Mouse (Mus musculus) monocyte, adult 2 months (primary cell): ENCODE data around the gene Patl2.
A peak's percentile ranks its signal among the peaks of the same experiment; 100 is the strongest.

Experiments
- DNase-seq, 2 experiments: peaks; one replicate each; pipeline ENCODE4 v3.0.0; 2022; ENCODE audit warnings: low spot score in 2 of 2, low read depth in 1 of 2

The Patl2 gene

DNA sequence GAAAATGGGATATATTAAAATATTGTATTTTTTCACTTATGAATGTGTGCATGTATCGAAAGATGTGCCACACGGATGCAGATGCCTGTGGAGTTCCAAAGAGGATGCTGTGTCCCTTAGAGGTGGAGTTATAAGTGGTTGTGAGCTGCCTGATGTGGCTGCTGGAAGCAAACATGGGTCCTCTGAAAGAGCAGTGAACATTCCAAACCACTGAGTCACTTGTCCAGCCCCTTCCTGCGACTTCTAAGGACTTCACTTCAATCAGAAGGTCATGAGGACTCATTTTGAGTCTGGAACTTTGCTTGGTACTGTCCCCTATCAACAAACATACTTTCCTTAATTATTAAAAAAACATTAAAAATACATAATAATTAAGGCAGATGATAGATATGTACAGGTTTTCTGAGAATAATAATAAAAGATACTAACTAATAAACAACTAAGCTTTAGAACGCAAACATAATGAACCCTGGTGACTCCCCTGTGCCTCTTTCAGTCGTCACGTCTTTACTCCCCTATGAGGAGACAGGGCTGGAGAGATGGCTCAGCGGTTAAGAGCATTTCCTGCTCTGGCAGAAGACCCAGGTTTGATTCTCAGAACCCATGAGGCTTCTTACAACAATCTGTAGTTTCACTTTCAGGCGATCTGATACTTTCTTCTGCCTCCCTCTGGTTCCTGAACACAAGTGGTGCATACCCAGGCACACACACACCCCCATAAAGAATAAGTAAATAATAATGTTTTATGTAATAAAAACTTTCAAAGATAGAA, 5.8 kb downstream of the Patl2 start:
- DNase-seq = no peak

DNA sequence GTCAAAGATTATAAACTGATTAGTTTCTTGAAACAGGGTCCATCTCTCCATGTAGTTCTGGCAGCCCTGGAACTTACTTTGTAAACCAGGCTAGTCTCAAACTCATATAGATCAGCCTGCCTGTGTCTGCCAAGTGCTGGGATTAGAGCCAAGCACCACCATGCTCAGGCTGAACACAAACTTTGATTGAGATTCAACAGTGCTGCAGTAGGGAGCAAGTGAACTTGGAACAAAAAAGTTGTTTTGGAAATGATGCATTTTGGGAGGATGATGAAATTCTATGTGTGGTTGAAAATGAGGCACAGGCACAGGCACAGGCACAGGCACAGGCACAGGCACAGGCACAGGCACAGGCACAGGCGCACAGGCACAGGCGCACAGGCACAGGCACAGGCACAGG, 13.8 kb downstream of the Patl2 start:
- no peak for DNase-seq

DNA sequence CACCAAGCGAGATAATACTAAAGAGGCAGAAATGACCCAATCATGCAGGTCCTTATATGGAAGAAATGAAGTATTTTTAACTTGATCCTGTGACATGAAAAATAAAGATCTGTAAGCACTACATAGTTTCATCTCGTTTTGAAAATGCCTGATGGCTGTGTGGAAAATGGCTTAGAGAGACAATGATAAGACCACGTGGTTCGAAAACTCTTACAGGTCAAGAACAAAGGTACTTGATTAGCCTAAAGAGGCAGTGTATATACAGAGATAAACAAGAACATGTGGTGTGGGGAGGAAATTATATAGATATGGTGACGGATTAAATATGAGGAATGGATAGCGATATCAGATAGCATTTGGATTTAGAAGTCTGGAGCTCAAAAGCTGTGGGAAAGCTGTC, 14.7 kb downstream of the Patl2 start:
- DNase-seq = no peak

GRCm38 (mm10) chr2:122164293-122164692, 21.7 kb downstream of the Patl2 start:
- peak in 1 of 2 experiments; percentile 35 for DNase-seq

DNA sequence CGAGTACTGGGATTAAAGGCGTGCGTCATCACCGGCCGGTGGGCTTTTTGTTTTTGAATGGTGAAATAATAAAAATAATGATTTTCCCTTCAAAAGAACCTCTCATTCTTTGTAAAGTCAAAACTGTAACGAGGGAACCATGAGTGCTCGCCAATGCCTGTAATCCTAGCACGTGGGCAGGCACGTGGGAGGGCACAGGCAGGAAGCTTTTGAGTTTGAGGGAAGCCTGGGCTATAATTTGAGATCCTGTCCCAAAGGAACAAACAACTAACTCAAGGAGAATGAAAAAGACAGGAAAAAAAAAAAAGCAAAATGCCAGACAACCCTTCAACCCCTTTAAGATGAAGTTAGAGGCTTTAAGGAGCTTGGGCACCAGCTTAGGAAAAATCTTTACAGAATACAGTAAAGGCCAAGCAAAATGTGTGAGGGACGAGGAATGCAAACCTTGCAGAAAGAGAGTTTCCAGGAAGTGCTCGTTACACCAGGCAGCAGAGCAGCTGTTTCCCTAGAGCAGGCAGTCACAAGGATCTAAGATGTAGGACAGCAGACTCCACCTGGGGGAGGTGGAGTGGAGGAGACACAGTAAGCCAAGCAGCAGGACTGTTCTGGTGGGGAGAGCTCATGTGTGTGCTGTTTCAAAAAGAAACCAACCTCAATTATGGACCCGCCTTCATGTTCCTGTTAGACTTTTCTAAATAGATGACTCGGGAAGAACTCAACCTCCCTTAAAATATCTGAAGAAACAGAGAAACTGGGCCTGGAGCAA, 22.4 kb downstream of the Patl2 start:
- no peak for DNase-seq

DNA sequence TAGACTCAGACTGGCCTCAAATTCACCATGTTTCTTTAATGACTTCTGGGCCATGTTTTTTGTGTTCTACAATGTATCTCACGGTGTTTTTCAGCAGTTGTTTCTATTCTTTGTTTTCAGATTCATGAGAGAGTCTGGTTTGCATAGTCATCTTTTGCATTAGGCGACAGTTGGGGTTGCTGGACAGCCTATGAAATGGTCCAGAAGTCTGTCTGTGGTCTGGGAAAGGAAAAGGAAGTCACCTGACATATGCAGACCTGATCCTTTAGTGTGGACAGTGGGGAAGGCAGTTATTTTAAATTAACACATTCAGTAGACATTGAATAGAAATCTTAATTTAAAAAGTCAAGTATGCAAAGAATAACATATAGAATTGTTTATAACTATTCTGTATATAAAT, 23.5 kb downstream of the Patl2 start:
- DNase-seq = no peak

- DNase-seq = no peak
Measured at GRCm38 (mm10) chr2:122161542-122161941, 24.4 kb downstream of the Patl2 start.

DNA sequence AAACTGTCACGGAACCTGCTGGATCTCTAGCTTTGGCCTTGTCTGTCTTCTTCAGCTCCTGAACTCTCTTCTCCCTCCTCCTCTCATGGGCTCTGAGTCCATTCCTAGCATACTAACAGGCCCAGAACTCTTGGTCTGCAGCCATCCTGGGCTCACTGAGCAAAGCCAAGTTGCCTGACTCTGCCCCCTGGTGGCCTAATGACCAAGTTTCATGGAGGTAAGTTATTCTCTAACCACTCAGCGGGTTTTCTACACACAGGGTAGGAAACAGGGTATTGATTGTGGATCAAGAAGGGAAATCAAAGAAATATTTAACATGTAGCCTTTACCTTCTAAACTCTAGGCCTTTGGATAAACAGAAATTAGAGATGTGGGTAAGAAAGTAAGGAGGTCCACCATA, 25.3 kb downstream of the Patl2 start, which contains the start of gene Trim69:
Trim69 (plus strand) TSS at position 21 of the 400 bp plus-strand sequence.
- peak; percentile 35 to 56 for DNase-seq

DNA sequence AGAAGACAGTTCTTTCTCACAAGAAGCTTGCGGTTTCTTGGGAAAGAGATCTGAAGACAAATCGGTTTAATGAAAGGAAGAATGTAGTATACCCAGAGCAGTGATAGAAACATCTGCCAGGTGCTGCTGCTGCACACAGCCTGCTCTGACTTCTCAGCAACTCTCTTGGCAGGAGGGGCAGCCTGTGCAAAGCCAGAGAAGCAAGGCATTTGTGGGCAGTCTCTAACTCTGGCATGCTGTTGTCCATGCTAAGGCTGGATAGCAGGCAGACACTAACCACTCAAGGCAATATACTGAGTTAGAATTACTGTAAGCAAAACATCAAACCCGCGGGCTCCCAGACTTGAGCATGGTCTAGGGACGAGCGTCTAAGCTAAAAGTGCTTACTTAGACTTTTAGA, 26.3 kb downstream of the Patl2 start:
- no peak for DNase-seq

DNA sequence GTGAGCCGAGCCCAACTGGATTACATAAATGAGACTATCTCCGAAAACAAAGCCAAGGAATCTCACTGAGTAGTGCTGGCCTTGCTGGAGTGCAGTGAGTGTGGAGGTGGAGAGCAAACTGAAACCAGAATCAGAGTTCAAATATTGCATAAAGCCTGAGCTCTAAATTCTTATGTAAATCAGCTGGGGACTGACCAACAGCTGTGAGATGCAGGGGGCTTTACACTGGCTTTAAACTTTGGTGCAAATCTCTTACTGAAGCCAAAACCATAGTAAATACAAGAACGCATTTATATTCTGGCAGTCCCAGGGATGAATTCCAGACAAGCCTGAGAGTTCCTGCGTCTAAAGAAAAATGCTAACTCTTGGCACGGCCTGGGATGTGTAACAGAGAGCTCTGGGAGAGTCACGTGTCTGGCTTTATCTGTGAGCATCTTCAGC, 27.6 kb downstream of the Patl2 start:
- no peak for DNase-seq

DNA sequence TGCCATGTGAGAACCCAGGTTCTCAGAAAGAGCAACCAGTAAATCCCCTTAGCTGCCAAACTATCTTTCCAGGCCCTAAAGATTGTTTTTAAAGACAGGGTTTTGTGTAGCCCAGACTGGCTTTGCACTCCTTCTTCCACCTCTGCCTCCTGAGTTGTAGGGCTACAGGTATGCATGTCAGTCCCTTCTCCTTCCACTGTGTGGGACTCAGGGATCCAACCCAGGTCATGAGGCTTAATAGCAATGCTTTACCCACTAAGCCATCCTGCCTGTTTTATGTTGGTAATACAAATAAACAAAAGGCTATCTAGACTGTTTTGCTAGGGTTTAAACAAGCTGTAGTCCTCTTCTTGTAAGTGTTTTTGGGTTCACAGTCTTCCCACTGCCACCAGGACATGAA, 28.4 kb downstream of the Patl2 start:
- DNase-seq = no peak

DNA sequence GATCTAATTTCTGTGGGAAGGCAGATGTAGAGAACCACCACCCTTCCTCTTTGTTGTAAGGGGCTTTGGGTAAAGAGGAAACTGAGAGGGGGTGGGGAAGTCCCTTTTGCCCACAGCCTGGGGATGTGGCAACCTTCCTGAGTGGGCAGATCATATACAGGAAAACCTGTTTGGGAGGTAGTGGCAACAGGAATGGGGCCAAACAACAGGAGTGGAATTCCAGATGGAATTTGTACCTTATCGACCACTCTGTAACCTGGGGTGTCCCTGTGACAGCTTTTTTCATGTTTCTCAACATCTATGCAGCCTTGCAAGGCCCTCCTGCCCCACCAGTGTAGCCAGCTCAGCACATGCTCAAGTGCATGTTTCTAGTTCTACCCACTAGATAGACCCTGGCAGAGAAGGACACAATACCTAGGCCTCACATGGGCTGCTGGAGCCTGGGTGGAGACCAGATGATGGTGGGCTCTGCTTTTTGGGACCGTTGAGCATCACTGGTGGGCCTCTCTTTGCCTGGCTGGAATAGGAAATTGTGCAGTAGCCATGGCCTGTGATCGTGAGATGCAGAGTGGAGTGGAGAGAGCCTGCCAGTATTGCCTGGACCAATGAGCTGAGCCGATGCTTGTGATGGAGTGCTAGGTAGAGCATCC, 29.8 kb downstream of the Patl2 start:
- DNase-seq = peak; percentile 40 to 54

GRCm38 (mm10) chr2:122155292-122155691, 30.7 kb downstream of the Patl2 start:
- DNase-seq = no peak

- DNase-seq = no peak
Measured at GRCm38 (mm10) chr2:122154479-122154878, 31.5 kb downstream of the Patl2 start.

DNA sequence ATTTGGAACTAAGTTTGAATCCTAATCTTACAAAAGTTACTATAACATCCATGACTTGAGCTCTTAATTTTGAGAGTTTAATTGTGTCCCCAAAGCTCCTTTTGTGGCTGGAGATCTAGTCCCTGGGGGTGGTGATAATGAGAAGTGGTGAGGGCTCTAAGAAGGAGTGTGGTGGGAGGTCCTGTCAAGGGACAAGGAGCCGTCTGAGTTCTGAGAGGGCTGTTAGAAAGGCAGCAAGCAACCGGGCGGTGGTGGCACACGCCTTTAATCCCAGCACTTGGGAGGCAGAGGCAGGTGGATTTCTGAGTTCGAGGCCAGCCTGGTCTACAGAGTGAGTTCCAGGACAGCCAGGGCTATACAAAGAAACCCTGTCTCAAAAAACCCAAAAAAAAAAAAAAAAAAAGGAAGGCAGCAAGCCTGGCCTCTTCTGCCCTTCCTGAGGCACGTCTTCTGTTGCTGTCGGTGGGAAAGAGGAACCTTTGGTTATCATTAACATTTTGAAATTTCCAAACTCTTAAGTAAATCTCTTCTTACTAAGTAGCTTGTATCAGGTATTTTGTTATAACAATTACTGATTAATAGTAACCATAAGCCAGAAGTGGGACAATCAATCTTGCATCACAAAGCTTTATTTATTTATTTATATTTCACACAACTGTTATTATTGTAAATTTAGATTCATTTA, 32.2 kb downstream of the Patl2 start:
- no peak for DNase-seq

- DNase-seq = no peak
Measured at GRCm38 (mm10) chr2:122152850-122153249, 33.1 kb downstream of the Patl2 start.

GRCm38 (mm10) chr2:122151221-122151620, 34.8 kb downstream of the Patl2 start:
- no peak for DNase-seq

- DNase-seq = no peak
Measured at GRCm38 (mm10) chr2:122149716-122150115, 36.3 kb downstream of the Patl2 start.

- no peak for DNase-seq
Measured at GRCm38 (mm10) chr2:122149316-122149715, 36.7 kb downstream of the Patl2 start.

GRCm38 (mm10) chr2:122148242-122148917, 37.6 kb downstream of the Patl2 start:
- peak in 1 of 2 experiments; percentile 66 for DNase-seq
